Mouse (Mus musculus): ENCODE data around the gene Itih2. TPM values are rescaled to one million over a fixed set of nuclear protein-coding genes. Genes with fewer than 3 reads are reported as not detected.

The Itih2 gene
- total RNA-seq (2012; rRNA removed), result not detected in 2 replicates

GRCm38 (mm10) chr2:10131296-10131695 is at the start of gene Itih2:
TSS of gene Itih2 (minus strand) at chr2:10131396.
- TF ChIP-seq MAFK (IDR thresholded peaks at IDR 0.05; ENCODE audit: insufficient read depth, low read depth, low read length) (no peak), ZNF384 (IDR thresholded peaks at IDR 0.05; ENCODE audit: low read depth, low read length) (no peak), ZC3H11A (IDR thresholded peaks at IDR 0.05; ENCODE audit: borderline replicate concordance, low read depth, low read length) (no peak), CHD2 (IDR thresholded peaks at IDR 0.05; ENCODE audit: low read depth, low read length) (no peak), HCFC1 (IDR thresholded peaks at IDR 0.05; ENCODE audit: borderline replicate concordance, insufficient read depth, low read length) (no peak)
- in situ Hi-C loops (cut with MboI; ENCODE audit: low sequenced_read_pairs in 2 of 2, unreplicated experiment in 2 of 2), result no loop called here

GRCm38 (mm10) chr2:10169991-10170390 is 38.8 kb upstream of the Itih2 start:
- TF ChIP-seq MAFK (IDR thresholded peaks at IDR 0.05; ENCODE audit: insufficient read depth, low read depth, low read length) (no peak), ZC3H11A (IDR thresholded peaks at IDR 0.05; ENCODE audit: borderline replicate concordance, low read depth, low read length) (no peak), CHD2 (IDR thresholded peaks at IDR 0.05; ENCODE audit: low read depth, low read length) (no peak), ZNF384 (IDR thresholded peaks at IDR 0.05; ENCODE audit: low read depth, low read length) (no peak), HCFC1 (IDR thresholded peaks at IDR 0.05; ENCODE audit: borderline replicate concordance, insufficient read depth, low read length) (no peak)
- in situ Hi-C loops (cut with MboI; ENCODE audit: low sequenced_read_pairs in 2 of 2, unreplicated experiment in 2 of 2), result no loop called here
- no peak for DNase-seq (ENCODE audit: low read depth, low spot score)
- Histone ChIP-seq H3K36me3 (ENCODE audit: control insufficient read depth, insufficient read depth, low read length, poor library complexity, severe bottlenecking) (no peaks in the 10 kb centered on the region), H3K9me3 (ENCODE audit: control insufficient read depth, insufficient read depth, low read depth, low read length) (no peaks in the 10 kb centered on the region), H3K27ac (ENCODE audit: insufficient read depth, low read depth, low read length, poor library complexity, severe bottlenecking) (no peak overlapping the region), H3K4me1 (ENCODE audit: control insufficient read depth in 2 of 2, insufficient read depth in 2 of 2, low read length in 2 of 2, poor library complexity in 1 of 2) (no peaks in the 10 kb centered on the region), H3K9ac (ENCODE audit: insufficient read depth, low read depth, low read length, poor library complexity, severe bottlenecking) (no peak overlapping the region), H3K4me3 (ENCODE audit: insufficient read depth in 1 of 2, low read depth in 1 of 2, low read length in 2 of 2, poor library complexity in 1 of 2, severe bottlenecking in 1 of 2) (no peak overlapping the region)

More at GRCm38 (mm10) chr2:10131296-10131695, at the start of gene Itih2:
- no peak within 1 kb of the TSS for H3K4me3 ChIP-seq (ENCODE audit: insufficient read depth in 1 of 2, low read depth in 1 of 2, low read length in 2 of 2, poor library complexity in 1 of 2, severe bottlenecking in 1 of 2)
- no peak within 1 kb of the TSS for H3K27ac ChIP-seq (ENCODE audit: insufficient read depth, low read depth, low read length, poor library complexity, severe bottlenecking)
- H3K9ac ChIP-seq (ENCODE audit: insufficient read depth, low read depth, low read length, poor library complexity, severe bottlenecking), result no peak within 1 kb of the TSS
- H3K4me1 ChIP-seq (ENCODE audit: control insufficient read depth in 2 of 2, insufficient read depth in 2 of 2, low read length in 2 of 2, poor library complexity in 1 of 2), result no peaks in the 10 kb centered on the region
- DNase-seq (ENCODE audit: low read depth, low spot score), result no peak
- no peaks in the 10 kb centered on the region for H3K36me3 ChIP-seq (ENCODE audit: control insufficient read depth, insufficient read depth, low read length, poor library complexity, severe bottlenecking)
- no peaks in the 10 kb centered on the region for H3K9me3 ChIP-seq (ENCODE audit: control insufficient read depth, insufficient read depth, low read depth, low read length)

- Histone ChIP-seq H3K9ac (ENCODE audit: insufficient read depth, low read depth, low read length, poor library complexity, severe bottlenecking) (no peak overlapping the region), H3K36me3 (ENCODE audit: control insufficient read depth, insufficient read depth, low read length, poor library complexity, severe bottlenecking) (no peaks in the 10 kb centered on the region), H3K9me3 (ENCODE audit: control insufficient read depth, insufficient read depth, low read depth, low read length) (no peaks in the 10 kb centered on the region), H3K4me3 (ENCODE audit: insufficient read depth in 1 of 2, low read depth in 1 of 2, low read length in 2 of 2, poor library complexity in 1 of 2, severe bottlenecking in 1 of 2) (no peak overlapping the region), H3K4me1 (ENCODE audit: control insufficient read depth in 2 of 2, insufficient read depth in 2 of 2, low read length in 2 of 2, poor library complexity in 1 of 2) (no peaks in the 10 kb centered on the region), H3K27ac (ENCODE audit: insufficient read depth, low read depth, low read length, poor library complexity, severe bottlenecking) (no peak overlapping the region)
- in situ Hi-C loops (cut with MboI; ENCODE audit: low sequenced_read_pairs in 2 of 2, unreplicated experiment in 2 of 2), result no loop called here
- no peak for TF ChIP-seq MAFK (IDR thresholded peaks at IDR 0.05; ENCODE audit: insufficient read depth, low read depth, low read length)
- no peak for TF ChIP-seq CHD2 (IDR thresholded peaks at IDR 0.05; ENCODE audit: low read depth, low read length)
- no peak for TF ChIP-seq HCFC1 (IDR thresholded peaks at IDR 0.05; ENCODE audit: borderline replicate concordance, insufficient read depth, low read length)
- TF ChIP-seq ZNF384 (IDR thresholded peaks at IDR 0.05; ENCODE audit: low read depth, low read length), result no peak
- TF ChIP-seq ZC3H11A (IDR thresholded peaks at IDR 0.05; ENCODE audit: borderline replicate concordance, low read depth, low read length), result no peak
- no peak for DNase-seq (ENCODE audit: low read depth, low spot score)
Measured at GRCm38 (mm10) chr2:10168016-10168415, 36.8 kb upstream of the Itih2 start.

GRCm38 (mm10) chr2:10167283-10167682 is 36.1 kb upstream of the Itih2 start:
- Histone ChIP-seq H3K9me3 (ENCODE audit: control insufficient read depth, insufficient read depth, low read depth, low read length) (no peaks in the 10 kb centered on the region), H3K4me1 (ENCODE audit: control insufficient read depth in 2 of 2, insufficient read depth in 2 of 2, low read length in 2 of 2, poor library complexity in 1 of 2) (no peaks in the 10 kb centered on the region), H3K27ac (ENCODE audit: insufficient read depth, low read depth, low read length, poor library complexity, severe bottlenecking) (no peak overlapping the region), H3K4me3 (ENCODE audit: insufficient read depth in 1 of 2, low read depth in 1 of 2, low read length in 2 of 2, poor library complexity in 1 of 2, severe bottlenecking in 1 of 2) (no peak overlapping the region), H3K9ac (ENCODE audit: insufficient read depth, low read depth, low read length, poor library complexity, severe bottlenecking) (no peak overlapping the region), H3K36me3 (ENCODE audit: control insufficient read depth, insufficient read depth, low read length, poor library complexity, severe bottlenecking) (no peaks in the 10 kb centered on the region)
- in situ Hi-C loops (cut with MboI; ENCODE audit: low sequenced_read_pairs in 2 of 2, unreplicated experiment in 2 of 2), result no loop called here
- TF ChIP-seq HCFC1 (IDR thresholded peaks at IDR 0.05; ENCODE audit: borderline replicate concordance, insufficient read depth, low read length) (no peak), ZNF384 (IDR thresholded peaks at IDR 0.05; ENCODE audit: low read depth, low read length) (no peak), MAFK (IDR thresholded peaks at IDR 0.05; ENCODE audit: insufficient read depth, low read depth, low read length) (no peak), ZC3H11A (IDR thresholded peaks at IDR 0.05; ENCODE audit: borderline replicate concordance, low read depth, low read length) (no peak), CHD2 (IDR thresholded peaks at IDR 0.05; ENCODE audit: low read depth, low read length) (no peak)
- no peak for DNase-seq (ENCODE audit: low read depth, low spot score)

GRCm38 (mm10) chr2:10166635-10167034 is 35.4 kb upstream of the Itih2 start:
- Histone ChIP-seq H3K4me1 (ENCODE audit: control insufficient read depth in 2 of 2, insufficient read depth in 2 of 2, low read length in 2 of 2, poor library complexity in 1 of 2) (no peaks in the 10 kb centered on the region), H3K4me3 (ENCODE audit: insufficient read depth in 1 of 2, low read depth in 1 of 2, low read length in 2 of 2, poor library complexity in 1 of 2, severe bottlenecking in 1 of 2) (no peak overlapping the region), H3K27ac (ENCODE audit: insufficient read depth, low read depth, low read length, poor library complexity, severe bottlenecking) (no peak overlapping the region), H3K9ac (ENCODE audit: insufficient read depth, low read depth, low read length, poor library complexity, severe bottlenecking) (no peak overlapping the region), H3K36me3 (ENCODE audit: control insufficient read depth, insufficient read depth, low read length, poor library complexity, severe bottlenecking) (no peaks in the 10 kb centered on the region), H3K9me3 (ENCODE audit: control insufficient read depth, insufficient read depth, low read depth, low read length) (no peaks in the 10 kb centered on the region)
- in situ Hi-C loops (cut with MboI; ENCODE audit: low sequenced_read_pairs in 2 of 2, unreplicated experiment in 2 of 2), result no loop called here
- no peak for DNase-seq (ENCODE audit: low read depth, low spot score)
- TF ChIP-seq MAFK (IDR thresholded peaks at IDR 0.05; ENCODE audit: insufficient read depth, low read depth, low read length) (no peak), HCFC1 (IDR thresholded peaks at IDR 0.05; ENCODE audit: borderline replicate concordance, insufficient read depth, low read length) (no peak), ZNF384 (IDR thresholded peaks at IDR 0.05; ENCODE audit: low read depth, low read length) (no peak), CHD2 (IDR thresholded peaks at IDR 0.05; ENCODE audit: low read depth, low read length) (no peak), ZC3H11A (IDR thresholded peaks at IDR 0.05; ENCODE audit: borderline replicate concordance, low read depth, low read length) (no peak)

Data from ES-E14 (cell line).